Mouse (Mus musculus) frontal cortex, postnatal 10 days (tissue): ENCODE data around the gene Hist1h2bf.

ENCODE experiments used
- DNase-seq, 2 experiments: peaks; one replicate each; pipeline ENCODE4 v3.0.0; 2022; ENCODE audit warnings: low spot score in 2 of 2, mixed read lengths in 1 of 2

Hist1h2bf gene

DNA sequence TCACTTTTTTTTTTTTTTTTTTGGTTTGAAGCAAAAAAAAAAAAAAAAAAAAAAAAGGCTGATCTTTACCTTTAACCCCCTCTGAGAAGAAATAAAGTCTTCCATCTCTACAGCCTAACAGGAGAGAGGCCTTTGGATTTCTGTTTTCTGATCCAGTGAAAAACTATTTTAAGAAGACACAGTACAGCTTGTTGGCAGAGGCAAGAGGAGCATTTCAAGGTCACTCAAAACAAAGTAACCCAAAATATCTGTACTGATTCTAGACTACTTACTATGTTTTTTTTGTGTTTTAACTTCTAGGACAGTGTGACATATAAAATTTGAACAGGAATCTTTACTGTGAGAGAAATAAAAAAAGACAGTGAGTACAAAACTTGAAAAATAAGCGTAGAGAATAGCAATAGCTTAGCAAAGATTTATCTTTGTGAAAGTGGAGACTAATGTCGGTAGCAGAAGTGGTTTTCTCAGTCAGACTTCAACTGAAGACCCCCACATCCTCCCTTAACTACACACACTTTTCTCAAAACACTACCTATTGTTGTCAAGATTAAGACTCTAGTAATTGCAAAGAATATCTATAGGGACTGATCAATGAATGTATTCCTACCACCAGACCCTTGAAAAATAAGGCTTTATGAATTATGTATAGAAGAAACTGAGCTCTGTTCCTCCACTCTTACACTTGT, 44.4 kb downstream of the Hist1h2bf start:
- no peak for DNase-seq

DNA sequence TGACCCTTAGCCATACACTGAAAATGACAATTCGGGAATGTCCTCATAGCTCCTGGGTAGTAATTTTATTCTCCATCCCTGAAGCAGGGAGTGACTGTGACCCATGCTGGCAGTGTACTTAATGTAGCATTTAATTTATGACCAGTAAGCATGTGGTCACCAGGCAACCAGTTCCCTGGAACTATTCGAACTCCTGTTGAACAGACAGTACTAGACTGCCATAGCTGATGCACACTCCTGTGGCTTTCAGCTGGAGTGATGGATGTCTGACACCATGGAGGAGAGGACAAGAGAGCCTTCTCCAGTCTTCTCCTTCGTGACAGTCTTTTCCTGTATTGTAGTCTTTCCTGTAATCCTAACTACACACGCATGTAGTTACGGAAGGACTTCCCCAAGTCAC, 45.0 kb downstream of the Hist1h2bf start:
- no peak for DNase-seq

DNA sequence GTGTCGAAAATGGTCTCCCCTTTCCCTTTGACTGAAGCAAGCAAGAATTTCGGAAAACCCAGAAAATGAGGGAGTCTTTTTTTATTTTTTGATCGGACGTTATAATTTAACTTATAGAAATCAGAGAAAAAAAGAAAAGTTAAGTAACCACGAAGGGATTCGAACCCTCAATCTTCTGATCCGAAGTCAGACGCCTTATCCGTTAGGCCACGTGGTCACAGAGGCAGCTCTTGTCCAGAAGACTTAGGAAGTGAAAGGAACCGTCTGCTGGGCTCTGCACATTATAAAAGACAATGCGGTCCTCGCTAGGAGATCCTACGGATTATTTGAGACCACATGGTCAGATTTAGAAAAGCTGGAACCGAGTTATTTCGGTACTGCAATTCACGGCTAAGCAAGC, 47.7 kb downstream of the Hist1h2bf start:
- peak; percentile 71 to 89 for DNase-seq

DNA sequence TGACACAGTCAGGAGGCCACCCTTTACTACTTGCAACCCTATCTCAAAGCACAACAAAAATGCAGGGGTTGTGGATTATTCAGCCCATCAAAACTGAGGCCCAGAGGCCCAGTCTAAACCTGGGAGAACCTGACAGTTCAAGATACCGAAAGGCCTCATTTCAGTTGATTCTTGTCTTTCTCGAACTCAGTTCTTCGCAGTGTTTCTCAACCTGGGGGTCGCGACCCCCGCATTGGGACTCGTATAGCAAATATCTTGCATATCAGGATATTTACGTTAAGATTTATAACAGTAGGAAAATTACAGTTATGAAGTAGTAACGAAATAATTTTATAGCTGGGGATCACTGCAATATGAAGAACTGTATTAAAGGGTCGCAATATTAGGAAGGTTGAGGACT, 48.1 kb downstream of the Hist1h2bf start:
- no peak for DNase-seq

DNA sequence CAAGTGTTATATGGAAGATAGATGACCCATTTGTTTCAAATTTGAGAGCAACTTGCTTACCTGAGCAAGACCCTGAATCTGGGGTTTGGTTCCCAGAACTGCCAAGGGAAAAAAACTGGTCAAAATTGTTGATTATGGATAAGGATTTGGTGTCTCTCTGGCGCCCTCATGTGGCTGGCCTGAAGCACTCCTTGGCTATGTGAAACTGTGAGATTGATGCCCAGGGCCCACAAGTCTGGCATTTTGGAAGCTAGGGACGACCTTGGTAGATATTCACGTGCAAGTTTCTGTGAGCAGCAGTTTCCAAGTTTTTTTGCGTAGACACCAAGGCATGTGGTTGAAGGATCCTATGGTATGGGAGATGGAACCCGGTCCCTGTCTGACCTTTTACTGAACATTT, 49.3 kb downstream of the Hist1h2bf start:
- peak in 1 of 2 experiments; percentile 65 for DNase-seq

DNA sequence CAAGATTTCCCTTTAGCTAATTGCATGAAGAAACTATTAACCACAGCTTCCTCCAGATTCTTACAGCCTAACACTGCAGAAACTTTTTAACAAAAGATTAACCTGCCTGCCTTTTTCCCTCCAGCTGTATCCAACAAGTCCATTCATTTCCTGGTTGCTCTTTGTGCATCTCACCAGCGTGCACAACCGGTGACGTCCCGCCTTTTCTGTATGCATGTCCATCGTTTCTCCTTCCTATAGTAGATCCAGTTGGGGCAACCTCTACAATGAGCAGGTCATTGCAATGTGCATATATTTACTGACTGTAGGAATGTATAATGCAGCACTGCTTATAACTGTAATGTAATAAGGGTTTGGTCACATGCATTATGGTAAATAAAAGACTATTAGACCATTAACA, 50.0 kb downstream of the Hist1h2bf start:
- no peak for DNase-seq
